Mouse (Mus musculus): ENCODE measurements around the gene Pcbp3. TPM values are rescaled to one million over a fixed set of nuclear protein-coding genes. Genes with fewer than 3 reads are reported as not detected.

Gene Pcbp3
- polyA plus RNA-seq, 1 experiment from 2014 or later = 15.3 TPM

GRCm38 (mm10) chr10:76918086-76918485 lies 43.6 kb downstream of the Pcbp3 start:
- no peaks in the 10 kb centered on the region for H3K9me3 ChIP-seq (ENCODE audit: control insufficient read depth, low read length)
- H3K9ac ChIP-seq (ENCODE audit: low read length) = no peak overlapping the region
- no peaks in the 10 kb centered on the region for H3K4me1 ChIP-seq (replicated peaks; ENCODE audit: control insufficient read depth, insufficient read depth)
- no peaks in the 10 kb centered on the region for H3K36me3 ChIP-seq (ENCODE audit: control insufficient read depth, insufficient read depth, low read length)
- no peak overlapping the region for H3K27ac ChIP-seq (replicated peaks)
- DNase-seq (ENCODE audit: low spot score) (no peak), ATAC-seq (ENCODE audit: low FRiP score, low TSS enrichment) (no peak)
- no peak for TF ChIP-seq CTCF (IDR thresholded peaks at IDR 0.05; ENCODE audit: low read depth)
- TF ChIP-seq EP300 (optimal IDR thresholded peaks at IDR 0.05) = no peak
- H3K4me2 ChIP-seq (replicated peaks; ENCODE audit: low read depth) = no peak overlapping the region
- H3K4me3 ChIP-seq (ENCODE audit: low read depth, low read length) = no peak overlapping the region
- WGBS = 76% methylated on average over 3 of the region's 3 CpGs
- H3K27me3 ChIP-seq (ENCODE audit: control insufficient read depth, insufficient read depth, low read length) = no peaks in the 10 kb centered on the region

- ATAC-seq (ENCODE audit: low FRiP score, low TSS enrichment) = no peak
- DNase-seq (ENCODE audit: low spot score) = no peak
- H3K4me3 ChIP-seq (ENCODE audit: low read depth, low read length) = no peak overlapping the region
- H3K4me2 ChIP-seq (replicated peaks; ENCODE audit: low read depth) = peak overlapping the region; percentile 15
- H3K4me1 ChIP-seq (replicated peaks; ENCODE audit: control insufficient read depth, insufficient read depth) = peaks cover 3% of the 10 kb centered on the region; the same call in 1 of the 2 replicates
- H3K27me3 ChIP-seq (ENCODE audit: control insufficient read depth, insufficient read depth, low read length) = no peaks in the 10 kb centered on the region
- no peaks in the 10 kb centered on the region for H3K36me3 ChIP-seq (ENCODE audit: control insufficient read depth, insufficient read depth, low read length)
- H3K27ac ChIP-seq (replicated peaks) = no peak overlapping the region; the same call in 1 of the 2 replicates
- WGBS = 42% methylated on average over 10 of the region's 10 CpGs
- no peak overlapping the region for H3K9ac ChIP-seq (ENCODE audit: low read length)
- TF ChIP-seq CTCF (IDR thresholded peaks at IDR 0.05; ENCODE audit: low read depth) (no peak), EP300 (optimal IDR thresholded peaks at IDR 0.05) (no peak)
- H3K9me3 ChIP-seq (ENCODE audit: control insufficient read depth, low read length) = no peaks in the 10 kb centered on the region
These were observed 55.3 kb downstream of the Pcbp3 start for GRCm38 (mm10) chr10:76906434-76906833.

- ATAC-seq (ENCODE audit: low FRiP score, low TSS enrichment) (0 out of 2 replicates have a peak, but pooled peaks have one; percentile 20), DNase-seq (ENCODE audit: low spot score) (peak; percentile 15)
- no peaks in the 10 kb centered on the region for H3K36me3 ChIP-seq (ENCODE audit: control insufficient read depth, insufficient read depth, low read length)
- no peaks in the 10 kb centered on the region for H3K9me3 ChIP-seq (ENCODE audit: control insufficient read depth, low read length)
- H3K4me2 ChIP-seq (replicated peaks; ENCODE audit: low read depth) = peak overlapping the region; percentile 15
- H3K27ac ChIP-seq (replicated peaks) = peak overlapping the region; percentile 40
- H3K9ac ChIP-seq (ENCODE audit: low read length) = no peak overlapping the region
- H3K27me3 ChIP-seq (ENCODE audit: control insufficient read depth, insufficient read depth, low read length) = no peaks in the 10 kb centered on the region
- peaks cover 3% of the 10 kb centered on the region; the same call in 1 of the 2 replicates for H3K4me1 ChIP-seq (replicated peaks; ENCODE audit: control insufficient read depth, insufficient read depth)
- no peak for TF ChIP-seq EP300 (optimal IDR thresholded peaks at IDR 0.05)
- no peak for TF ChIP-seq CTCF (IDR thresholded peaks at IDR 0.05; ENCODE audit: low read depth)
- H3K4me3 ChIP-seq (ENCODE audit: low read depth, low read length) = no peak overlapping the region
- WGBS = 43% methylated on average over 14 of the region's 14 CpGs
These were observed 55.7 kb downstream of the Pcbp3 start for GRCm38 (mm10) chr10:76905935-76906341.

GRCm38 (mm10) chr10:76903694-76904093 lies 58.0 kb downstream of the Pcbp3 start:
- ATAC-seq (ENCODE audit: low FRiP score, low TSS enrichment) (0 out of 2 replicates have a peak, but pooled peaks have one; percentile 21), DNase-seq (ENCODE audit: low spot score) (no peak)
- H3K9me3 ChIP-seq (ENCODE audit: control insufficient read depth, low read length) = no peaks in the 10 kb centered on the region
- H3K36me3 ChIP-seq (ENCODE audit: control insufficient read depth, insufficient read depth, low read length) = no peaks in the 10 kb centered on the region
- H3K27me3 ChIP-seq (ENCODE audit: control insufficient read depth, insufficient read depth, low read length) = no peaks in the 10 kb centered on the region
- 0 out of 2 replicates have a peak overlapping the region, but pooled peaks have one; percentile 38 for H3K9ac ChIP-seq (ENCODE audit: low read length)
- H3K27ac ChIP-seq (replicated peaks) = peak overlapping the region; percentile 86
- TF ChIP-seq CTCF (IDR thresholded peaks at IDR 0.05; ENCODE audit: low read depth) = no peak
- no peak for TF ChIP-seq EP300 (optimal IDR thresholded peaks at IDR 0.05)
- peaks cover 3% of the 10 kb centered on the region; the same call in 1 of the 2 replicates for H3K4me1 ChIP-seq (replicated peaks; ENCODE audit: control insufficient read depth, insufficient read depth)
- H3K4me3 ChIP-seq (ENCODE audit: low read depth, low read length) = no peak overlapping the region
- no peak overlapping the region for H3K4me2 ChIP-seq (replicated peaks; ENCODE audit: low read depth)
- WGBS = 49% methylated on average over 3 of the region's 3 CpGs

- no peak for TF ChIP-seq CTCF (IDR thresholded peaks at IDR 0.05; ENCODE audit: low read depth)
- no peak for TF ChIP-seq EP300 (optimal IDR thresholded peaks at IDR 0.05)
- ATAC-seq (ENCODE audit: low FRiP score, low TSS enrichment) (peak; percentile 82), DNase-seq (ENCODE audit: low spot score) (peak; percentile 20)
- H3K9me3 ChIP-seq (ENCODE audit: control insufficient read depth, low read length) = no peaks in the 10 kb centered on the region
- H3K27me3 ChIP-seq (ENCODE audit: control insufficient read depth, insufficient read depth, low read length) = no peaks in the 10 kb centered on the region
- no peaks in the 10 kb centered on the region for H3K36me3 ChIP-seq (ENCODE audit: control insufficient read depth, insufficient read depth, low read length)
- H3K27ac ChIP-seq (replicated peaks) = peak overlapping the region; percentile 86
- H3K4me2 ChIP-seq (replicated peaks; ENCODE audit: low read depth) = no peak overlapping the region
- no peak overlapping the region for H3K4me3 ChIP-seq (ENCODE audit: low read depth, low read length)
- 0 out of 2 replicates have a peak overlapping the region, but pooled peaks have one; percentile 38 for H3K9ac ChIP-seq (ENCODE audit: low read length)
- peaks cover 3% of the 10 kb centered on the region; the same call in 1 of the 2 replicates for H3K4me1 ChIP-seq (replicated peaks; ENCODE audit: control insufficient read depth, insufficient read depth)
- 26% methylated on average over 3 of the region's 3 CpGs for WGBS
These were observed 58.6 kb downstream of the Pcbp3 start for GRCm38 (mm10) chr10:76903099-76903498.

GRCm38 (mm10) chr10:76902588-76902987 lies 59.1 kb downstream of the Pcbp3 start:
- Histone ChIP-seq H3K9ac (ENCODE audit: low read length) (no peak overlapping the region), H3K27me3 (ENCODE audit: control insufficient read depth, insufficient read depth, low read length) (no peaks in the 10 kb centered on the region), H3K4me1 (replicated peaks; ENCODE audit: control insufficient read depth, insufficient read depth) (peaks cover 3% of the 10 kb centered on the region; the same call in 1 of the 2 replicates), H3K36me3 (ENCODE audit: control insufficient read depth, insufficient read depth, low read length) (no peaks in the 10 kb centered on the region), H3K9me3 (ENCODE audit: control insufficient read depth, low read length) (no peaks in the 10 kb centered on the region), H3K4me3 (ENCODE audit: low read depth, low read length) (no peak overlapping the region), H3K4me2 (replicated peaks; ENCODE audit: low read depth) (no peak overlapping the region), H3K27ac (replicated peaks) (peak overlapping the region; percentile 84)
- ATAC-seq (ENCODE audit: low FRiP score, low TSS enrichment) (peak; percentile 88), DNase-seq (ENCODE audit: low spot score) (peak; percentile 45)
- TF ChIP-seq EP300 (optimal IDR thresholded peaks at IDR 0.05) (no peak), CTCF (IDR thresholded peaks at IDR 0.05; ENCODE audit: low read depth) (no peak)
- WGBS = 14% methylated on average over 6 of the region's 6 CpGs

Data from stomach, postnatal 0 days (tissue).